Mouse (Mus musculus): ENCODE results near the gene Zfp710.

- TF ChIP-seq CTCF (IDR thresholded peaks at IDR 0.05; ENCODE audit: low read depth, low read length) (no peak), POLR2A (IDR thresholded peaks at IDR 0.05; ENCODE audit: borderline replicate concordance, low read depth, low read length) (no peak)
Observed at GRCm38 (mm10) chr7:80091866-80092210, 67.2 kb downstream of the Zfp710 start.

Measured in bone marrow macrophage, adult 2 months (primary cell).